Mouse (Mus musculus) spleen, adult 2 months (tissue): ENCODE data around the gene Map2k6.

Experiments used
- CTCF ChIP-seq: fragments of 200-500 bp; IDR thresholded peaks from 2 replicates; pipeline ENCODE4 v1.5.1; 2011; ENCODE audit warnings: mild to moderate bottlenecking, inconsistent platforms; ENCODE audit not compliant: insufficient read depth, insufficient read length, insufficient replicate concordance; ENCODE audit errors: extremely low read depth
- POLR2A ChIP-seq: fragments of 200-500 bp; IDR thresholded peaks from 2 replicates; pipeline ENCODE4 v1.6.1; 2011; ENCODE audit warnings: low read depth, low read length, inconsistent platforms

DNA sequence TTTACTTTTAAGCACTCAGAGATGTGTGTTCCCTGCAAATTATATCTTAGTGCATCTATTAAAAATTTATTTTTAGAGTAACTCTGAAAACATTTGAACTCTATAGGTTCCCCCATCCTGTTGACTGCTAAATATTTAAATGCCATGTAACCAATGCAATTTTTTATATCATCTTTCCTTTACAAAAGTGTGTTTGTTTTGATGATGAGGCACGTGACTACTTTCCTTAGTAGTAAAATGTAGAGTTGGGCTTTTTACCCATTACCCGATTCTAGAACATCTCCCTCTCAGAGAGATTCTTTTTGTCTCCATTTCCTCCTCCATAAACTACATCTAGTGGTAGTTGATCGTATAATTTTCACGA is 51.8 kb downstream of the Map2k6 start:
- TF ChIP-seq CTCF (no peak), POLR2A (no peak)
